Mouse (Mus musculus): ENCODE measurements around the gene Ltk. TPM values are rescaled to one million over a fixed set of nuclear protein-coding genes. Genes with fewer than 3 reads are reported as not detected.

The Ltk gene
- polyA plus RNA-seq, 1 experiment from 2014 or later: 3.3 TPM

DNA sequence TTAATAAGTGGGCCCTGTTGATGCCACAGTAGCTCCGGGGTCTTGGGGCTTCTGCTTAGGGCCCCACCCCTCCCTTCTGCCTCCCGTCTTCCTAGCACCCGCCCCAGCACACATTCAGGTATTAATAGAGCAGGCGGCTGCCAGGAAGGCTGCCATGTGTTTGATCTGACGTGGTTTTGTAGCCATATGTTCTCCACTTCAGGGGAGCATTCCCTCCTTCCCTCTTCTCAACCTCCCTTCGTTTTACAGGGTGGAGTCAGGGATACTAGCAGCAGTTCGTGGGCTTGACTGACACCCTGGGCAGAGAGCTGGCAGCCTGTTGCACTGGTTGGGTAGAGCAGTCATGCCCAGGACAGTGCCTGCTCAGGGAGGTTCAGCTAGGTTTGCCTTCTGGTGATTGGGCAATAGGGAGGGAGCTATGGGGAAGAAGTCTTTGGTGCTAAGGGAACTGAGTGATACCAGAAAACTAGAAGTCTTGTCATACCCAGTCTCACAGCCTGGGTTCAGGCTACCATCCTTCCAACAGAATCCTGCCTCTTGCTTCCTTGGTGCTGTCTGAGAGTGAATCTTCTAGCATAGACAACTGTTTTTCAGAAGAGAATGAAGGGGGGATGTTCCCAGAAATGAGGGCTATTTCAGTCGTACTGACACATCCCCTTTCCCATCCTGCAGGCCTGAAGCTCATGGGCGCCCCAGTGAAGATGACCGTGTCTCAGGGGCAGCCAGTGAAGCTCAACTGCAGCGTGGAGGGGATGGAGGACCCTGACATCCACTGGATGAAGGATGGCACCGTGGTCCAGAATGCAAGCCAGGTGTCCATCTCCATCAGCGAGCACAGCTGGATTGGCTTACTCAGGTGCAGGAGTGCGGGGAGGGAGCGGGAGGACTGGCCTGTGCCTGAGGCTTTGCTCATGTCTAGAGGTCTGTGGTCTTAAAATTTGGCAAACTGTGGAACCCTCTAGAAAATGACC lies 40.9 kb upstream of the Ltk start:
- H3K27ac ChIP-seq (ENCODE audit: low read length): no peak overlapping the region
- no peak overlapping the region for H3K9ac ChIP-seq (replicated peaks; ENCODE audit: low read depth, low read length)
- H3K4me3 ChIP-seq (ENCODE audit: low read depth, low read length): peak overlapping the region; percentile 88
- H3K4me1 ChIP-seq (ENCODE audit: control insufficient read depth, insufficient read depth, low read length): peaks cover 29% of the 10 kb centered on the region
- peaks cover 6% of the 10 kb centered on the region; the same call in 1 of the 2 replicates for H3K36me3 ChIP-seq (ENCODE audit: control insufficient read depth, insufficient read depth, low read length)
- no peaks in the 10 kb centered on the region for H3K27me3 ChIP-seq (ENCODE audit: control insufficient read depth, insufficient read depth, low read length)
- no peak for ATAC-seq (ENCODE audit: insufficient number of reproducible peaks, insufficient read depth, low FRiP score, low read depth)
- H3K4me2 ChIP-seq (replicated peaks; ENCODE audit: low read depth, low read length): peak overlapping the region; percentile 91
- H3K9me3 ChIP-seq (ENCODE audit: control insufficient read depth, low read depth, low read length): no peaks in the 10 kb centered on the region
- 51% methylated on average over 15 of the region's 15 CpGs for WGBS

DNA sequence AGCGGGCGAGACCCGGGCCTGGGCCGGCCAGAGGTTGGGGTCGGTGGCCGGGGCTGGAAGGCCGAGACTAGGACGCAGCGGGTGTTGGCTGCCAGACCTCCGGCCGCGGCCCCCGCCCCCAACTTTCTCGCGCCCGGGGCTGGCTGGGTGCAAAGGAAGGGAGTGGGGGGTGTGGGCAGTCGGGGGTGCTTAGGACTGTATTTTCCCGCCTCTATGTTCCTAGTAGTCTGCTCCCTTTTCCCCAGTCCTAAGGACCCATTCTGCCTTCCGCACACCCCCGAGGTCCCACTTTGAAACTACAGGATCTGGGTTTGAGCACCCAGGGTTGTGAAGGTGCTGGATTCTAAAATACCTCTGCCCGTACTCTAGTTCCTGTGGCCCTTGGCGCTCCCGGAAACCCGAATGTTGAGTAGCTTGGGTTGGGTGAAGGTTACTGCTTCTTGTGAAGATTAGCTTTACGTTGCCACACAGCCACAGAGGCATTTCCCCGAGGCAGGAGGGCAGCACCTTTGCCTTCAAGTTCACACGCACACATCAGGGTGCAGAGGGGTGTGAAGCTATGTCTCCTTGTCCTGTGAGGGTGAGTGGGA lies 39.8 kb upstream of the Ltk start:
- Histone ChIP-seq H3K27me3 (ENCODE audit: control insufficient read depth, insufficient read depth, low read length) (no peaks in the 10 kb centered on the region), H3K4me1 (ENCODE audit: control insufficient read depth, insufficient read depth, low read length) (peaks cover 26% of the 10 kb centered on the region), H3K9me3 (ENCODE audit: control insufficient read depth, low read depth, low read length) (no peaks in the 10 kb centered on the region), H3K4me2 (replicated peaks; ENCODE audit: low read depth, low read length) (peak overlapping the region; percentile 91), H3K9ac (replicated peaks; ENCODE audit: low read depth, low read length) (peak overlapping the region; percentile 78), H3K4me3 (ENCODE audit: low read depth, low read length) (peak overlapping the region; percentile 88), H3K27ac (ENCODE audit: low read length) (peak overlapping the region; percentile 67), H3K36me3 (ENCODE audit: control insufficient read depth, insufficient read depth, low read length) (no peaks in the 10 kb centered on the region; the same call in 1 of the 2 replicates)
- WGBS: under 1% methylated on average over 27 of the region's 27 CpGs
- no peak for ATAC-seq (ENCODE audit: insufficient number of reproducible peaks, insufficient read depth, low FRiP score, low read depth)

DNA sequence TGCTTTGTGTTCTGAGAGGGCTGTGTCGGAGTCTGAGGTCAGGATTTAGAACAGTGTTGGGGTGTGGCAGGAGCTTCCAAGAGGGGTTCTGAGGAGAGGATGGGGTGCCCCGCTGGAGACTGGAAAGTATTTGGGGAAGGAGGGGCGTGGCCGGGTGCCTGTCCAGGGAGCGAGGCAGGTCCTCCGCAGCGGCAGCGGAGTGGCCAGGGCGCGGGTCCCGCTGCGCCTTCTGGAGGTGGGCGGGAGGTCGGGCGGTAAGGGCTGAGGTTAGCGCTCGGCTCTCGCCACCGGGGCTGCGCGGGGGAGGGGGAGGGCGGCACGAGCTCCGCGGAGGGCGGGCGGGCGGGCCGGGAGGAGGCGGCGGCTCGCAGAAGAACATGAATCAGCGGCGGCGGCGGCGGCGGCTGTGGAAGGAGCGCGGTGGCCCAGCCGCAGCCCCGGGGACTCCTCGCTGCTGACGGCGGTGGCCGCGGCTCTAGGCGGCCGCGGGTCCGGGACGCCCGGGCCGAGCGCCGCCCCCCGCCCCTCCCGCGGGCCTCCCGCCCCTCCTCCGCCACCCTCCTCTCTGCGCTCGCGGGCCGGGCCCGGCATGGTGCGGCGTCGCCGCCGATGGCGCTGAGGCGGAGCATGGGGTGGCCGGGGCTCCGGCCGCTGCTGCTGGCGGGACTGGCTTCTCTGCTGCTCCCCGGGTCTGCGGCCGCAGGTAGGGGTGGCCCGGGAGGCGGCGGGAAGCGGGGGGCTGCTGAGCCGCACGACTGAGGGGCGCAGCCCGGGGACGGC lies 39.1 kb upstream of the Ltk start:
- peak overlapping the region; percentile 91 for H3K4me2 ChIP-seq (replicated peaks; ENCODE audit: low read depth, low read length)
- peak overlapping the region; percentile 67 for H3K27ac ChIP-seq (ENCODE audit: low read length)
- H3K27me3 ChIP-seq (ENCODE audit: control insufficient read depth, insufficient read depth, low read length): no peaks in the 10 kb centered on the region
- peak; percentile 57 for ATAC-seq (ENCODE audit: insufficient number of reproducible peaks, insufficient read depth, low FRiP score, low read depth)
- peaks cover 26% of the 10 kb centered on the region for H3K4me1 ChIP-seq (ENCODE audit: control insufficient read depth, insufficient read depth, low read length)
- WGBS: under 1% methylated on average over 44 of the region's 89 CpGs
- peak overlapping the region; percentile 78 for H3K9ac ChIP-seq (replicated peaks; ENCODE audit: low read depth, low read length)
- no peaks in the 10 kb centered on the region; the same call in 1 of the 2 replicates for H3K36me3 ChIP-seq (ENCODE audit: control insufficient read depth, insufficient read depth, low read length)
- no peaks in the 10 kb centered on the region for H3K9me3 ChIP-seq (ENCODE audit: control insufficient read depth, low read depth, low read length)
- H3K4me3 ChIP-seq (ENCODE audit: low read depth, low read length): peak overlapping the region; percentile 88

DNA sequence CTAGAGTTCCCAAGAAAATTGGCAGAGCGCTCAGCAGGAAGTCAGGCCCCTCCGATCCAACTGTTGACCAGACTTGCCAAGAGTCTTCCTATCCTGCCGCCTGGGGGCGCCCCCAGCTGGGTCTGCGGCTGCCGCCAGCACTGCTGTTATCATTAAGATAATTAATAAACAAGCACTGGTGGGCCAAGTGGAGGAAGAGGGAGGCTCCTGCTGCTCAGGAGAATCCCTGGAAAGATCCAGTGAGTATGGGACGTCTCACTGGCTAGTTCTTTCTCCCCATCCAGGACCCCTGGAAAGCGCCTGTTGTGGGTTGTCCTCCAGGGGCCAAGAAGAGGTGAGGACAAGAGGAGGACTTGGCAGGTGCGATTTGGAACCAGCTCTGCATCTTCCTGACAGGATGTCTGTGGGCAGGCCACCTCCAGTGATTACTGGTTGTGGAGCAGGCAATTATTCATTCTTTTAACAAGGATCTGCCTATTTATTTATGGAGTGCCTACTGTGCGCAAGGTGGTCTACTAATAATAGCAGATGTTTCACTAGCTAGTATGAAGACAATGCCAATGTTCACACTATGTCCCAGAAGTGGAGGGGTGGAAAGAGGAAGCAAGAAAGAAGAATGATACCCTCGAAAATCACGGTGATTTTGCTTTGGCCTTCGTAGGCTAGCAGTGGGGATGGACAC lies 38.2 kb upstream of the Ltk start:
- H3K27ac ChIP-seq (ENCODE audit: low read length): no peak overlapping the region
- H3K4me2 ChIP-seq (replicated peaks; ENCODE audit: low read depth, low read length): peak overlapping the region; percentile 91; the same call in 1 of the 2 replicates
- H3K9me3 ChIP-seq (ENCODE audit: control insufficient read depth, low read depth, low read length): no peaks in the 10 kb centered on the region
- WGBS: 13% methylated on average over 13 of the region's 13 CpGs
- ATAC-seq (ENCODE audit: insufficient number of reproducible peaks, insufficient read depth, low FRiP score, low read depth): no peak
- peaks cover 23% of the 10 kb centered on the region for H3K4me1 ChIP-seq (ENCODE audit: control insufficient read depth, insufficient read depth, low read length)
- H3K27me3 ChIP-seq (ENCODE audit: control insufficient read depth, insufficient read depth, low read length): no peaks in the 10 kb centered on the region
- H3K4me3 ChIP-seq (ENCODE audit: low read depth, low read length): no peak overlapping the region
- no peak overlapping the region for H3K9ac ChIP-seq (replicated peaks; ENCODE audit: low read depth, low read length)
- no peaks in the 10 kb centered on the region for H3K36me3 ChIP-seq (ENCODE audit: control insufficient read depth, insufficient read depth, low read length)

DNA sequence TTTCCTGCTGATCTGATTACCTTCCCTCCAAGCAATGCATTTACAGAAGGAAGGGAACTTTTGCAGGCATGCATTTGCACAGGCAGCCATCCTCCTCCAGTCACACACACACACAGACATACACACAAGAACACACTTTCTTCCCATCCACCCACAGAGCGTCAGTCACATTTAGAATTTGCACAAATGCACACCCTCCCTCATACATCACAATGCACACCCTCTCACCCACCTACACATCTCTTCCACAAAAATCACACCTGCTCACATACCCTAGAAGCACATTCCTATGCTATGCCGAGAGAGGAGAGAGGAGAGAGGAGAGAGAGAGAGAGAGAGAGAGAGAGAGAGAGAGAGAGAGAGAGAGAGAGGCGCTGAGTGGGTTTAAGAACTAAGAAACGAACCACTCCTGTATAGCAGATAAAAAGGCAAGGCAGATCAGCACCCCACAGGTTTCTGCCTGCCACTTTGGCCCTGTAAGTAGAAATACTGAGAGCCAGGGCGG lies 37.1 kb upstream of the Ltk start, which contains the start of gene Tyro3:
TSS of gene Tyro3 (plus strand) at position 455 of the 505 bp plus-strand sequence.
- 66% methylated on average over 5 of the region's 5 CpGs for WGBS
- Histone ChIP-seq H3K9me3 (ENCODE audit: control insufficient read depth, low read depth, low read length) (no peaks in the 10 kb centered on the region), H3K4me1 (ENCODE audit: control insufficient read depth, insufficient read depth, low read length) (peaks cover 17% of the 10 kb centered on the region), H3K4me3 (ENCODE audit: low read depth, low read length) (no peak within 1 kb of the TSS), H3K27me3 (ENCODE audit: control insufficient read depth, insufficient read depth, low read length) (no peaks in the 10 kb centered on the region), H3K9ac (replicated peaks; ENCODE audit: low read depth, low read length) (no peak within 1 kb of the TSS), H3K27ac (ENCODE audit: low read length) (no peak within 1 kb of the TSS), H3K36me3 (ENCODE audit: control insufficient read depth, insufficient read depth, low read length) (no peaks in the 10 kb centered on the region), H3K4me2 (replicated peaks; ENCODE audit: low read depth, low read length) (no peak within 1 kb of the TSS)
- no peak for ATAC-seq (ENCODE audit: insufficient number of reproducible peaks, insufficient read depth, low FRiP score, low read depth)

DNA sequence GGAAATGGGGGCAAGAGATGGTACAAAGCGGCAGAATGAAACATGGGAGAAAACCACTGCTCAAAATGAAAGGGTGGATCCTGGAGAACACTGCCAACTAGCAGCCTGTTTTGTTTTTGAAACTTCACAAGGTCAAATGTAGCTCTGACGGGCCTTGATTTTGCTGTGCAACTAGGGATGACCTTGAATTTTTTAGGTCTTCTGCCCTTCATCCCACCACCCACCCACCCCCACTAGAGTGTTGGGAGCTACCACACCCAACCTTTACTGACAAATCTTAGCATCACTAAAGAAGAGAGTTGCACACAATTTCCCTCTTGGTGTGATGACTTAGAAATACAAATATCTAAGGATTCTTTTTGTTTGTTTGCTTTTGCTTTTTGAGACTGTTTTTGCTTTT lies 29.8 kb upstream of the Ltk start:
- 84% methylated on average over 2 of the region's 2 CpGs for WGBS
- H3K4me3 ChIP-seq (ENCODE audit: low read depth, low read length): no peak overlapping the region
- no peaks in the 10 kb centered on the region for H3K27me3 ChIP-seq (ENCODE audit: control insufficient read depth, insufficient read depth, low read length)
- H3K9me3 ChIP-seq (ENCODE audit: control insufficient read depth, low read depth, low read length): no peaks in the 10 kb centered on the region
- no peak overlapping the region for H3K4me2 ChIP-seq (replicated peaks; ENCODE audit: low read depth, low read length)
- no peak for ATAC-seq (ENCODE audit: insufficient number of reproducible peaks, insufficient read depth, low FRiP score, low read depth)
- no peak overlapping the region for H3K9ac ChIP-seq (replicated peaks; ENCODE audit: low read depth, low read length)
- no peaks in the 10 kb centered on the region; the same call in 1 of the 2 replicates for H3K36me3 ChIP-seq (ENCODE audit: control insufficient read depth, insufficient read depth, low read length)
- peaks cover 6% of the 10 kb centered on the region; the same call in 1 of the 2 replicates for H3K4me1 ChIP-seq (ENCODE audit: control insufficient read depth, insufficient read depth, low read length)
- no peak overlapping the region for H3K27ac ChIP-seq (ENCODE audit: low read length)

DNA sequence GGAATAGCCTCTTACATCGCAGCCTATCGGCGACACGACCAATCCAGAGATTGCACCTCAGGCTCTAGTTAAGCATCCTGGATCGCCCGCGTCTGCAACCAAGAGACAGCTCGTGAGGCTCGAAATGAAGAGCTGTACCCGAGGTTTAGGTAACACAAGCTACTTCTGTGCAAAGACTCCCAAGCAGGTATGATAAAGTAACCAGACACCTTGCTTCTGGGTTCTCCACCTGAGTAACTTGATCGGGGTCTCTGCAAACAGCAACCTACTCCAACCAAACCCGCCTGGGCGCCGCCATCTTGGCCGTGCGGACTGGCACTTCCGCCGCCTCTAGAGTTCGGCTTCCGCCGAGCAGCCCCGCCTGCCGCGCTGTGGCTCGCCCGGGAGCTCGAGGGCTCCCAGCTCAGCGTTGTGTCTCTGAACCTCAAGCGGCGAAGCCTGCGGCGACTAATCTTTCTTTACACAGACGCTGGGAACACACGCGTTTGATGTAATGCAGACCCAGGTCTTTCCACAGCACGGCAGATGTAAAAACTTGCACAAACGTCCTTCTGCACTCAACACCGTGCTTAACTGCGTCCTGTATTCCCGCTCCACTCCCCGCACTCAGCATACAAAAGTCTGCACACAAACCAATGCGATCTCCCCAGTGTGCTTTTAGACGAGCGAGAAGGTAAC lies 27.1 kb upstream of the Ltk start, which contains the start of gene Rpap1:
TSS of gene Rpap1 (minus strand) at position 332 of the 678 bp plus-strand sequence.
- Histone ChIP-seq H3K9ac (replicated peaks; ENCODE audit: low read depth, low read length) (peak within 1 kb of the TSS; percentile 39), H3K4me2 (replicated peaks; ENCODE audit: low read depth, low read length) (peak within 1 kb of the TSS; percentile 44), H3K4me1 (ENCODE audit: control insufficient read depth, insufficient read depth, low read length) (peaks cover 6% of the 10 kb centered on the region; the same call in 1 of the 2 replicates), H3K4me3 (ENCODE audit: low read depth, low read length) (peak within 1 kb of the TSS; percentile 40), H3K9me3 (ENCODE audit: control insufficient read depth, low read depth, low read length) (no peaks in the 10 kb centered on the region), H3K27ac (ENCODE audit: low read length) (peak within 1 kb of the TSS; percentile 73; the same call in 1 of the 2 replicates), H3K36me3 (ENCODE audit: control insufficient read depth, insufficient read depth, low read length) (peaks cover 9% of the 10 kb centered on the region), H3K27me3 (ENCODE audit: control insufficient read depth, insufficient read depth, low read length) (no peaks in the 10 kb centered on the region)
- WGBS: under 1% methylated on average over 44 of the region's 44 CpGs
- ATAC-seq (ENCODE audit: insufficient number of reproducible peaks, insufficient read depth, low FRiP score, low read depth): peak; percentile 88

All from stomach, embryonic 14.5 days (tissue).